Mouse (Mus musculus) CH12.LX (cell line): Measurements from ENCODE around the gene Rita1. TPM values are rescaled to one million over a fixed set of nuclear protein-coding genes. Genes with fewer than 3 reads are reported as not detected.

ENCODE experiments used
- DNase-seq: peaks from one replicate; pipeline ENCODE4 v3.0.0-alpha.2; 2013; ENCODE audit errors: extremely low read depth
- H3K27ac ChIP-seq: 2 replicates; pipeline ENCODE4 v1.5.1; 2012; ENCODE audit warnings: low read depth, mild to moderate bottlenecking, control low read depth, moderate library complexity; ENCODE audit not compliant: insufficient read depth
- H3K27me3 ChIP-seq: replicated peaks from 2 replicates; pipeline ENCODE3; 2012; ENCODE audit warnings: inconsistent platforms
- H3K36me3 ChIP-seq, 2 experiments: replicated peaks in 1 of 2; 2 replicates each; pipeline versions ENCODE3 to v1.6.1; 2012; ENCODE audit warnings: inconsistent platforms in 1 of 2, low read length in 1 of 2, mild to moderate bottlenecking in 1 of 2, mixed read lengths in 1 of 2, moderate library complexity in 1 of 2; ENCODE audit not compliant: control insufficient read depth in 1 of 2, insufficient read depth in 1 of 2
- H3K4me1 ChIP-seq, 2 experiments: 2 replicates each; pipeline ENCODE4 v1.6.1; 2012; ENCODE audit warnings: inconsistent platforms in 1 of 2, moderate library complexity in 1 of 2; ENCODE audit not compliant: insufficient read depth in 2 of 2, control insufficient read depth in 1 of 2
- H3K4me2 ChIP-seq: 2 replicates; pipeline ENCODE4 v1.6.1; 2012; ENCODE audit warnings: low read depth, mild to moderate bottlenecking, control low read depth; ENCODE audit not compliant: poor library complexity, insufficient read depth, severe bottlenecking
- H3K4me3 ChIP-seq, 3 experiments: fragments of 150-350 bp in 1 of 3; sonication (generic) in 1 of 3; replicated peaks in 1 of 3; 2 replicates each; pipeline versions ENCODE3 to v1.5.1; 2011 to 2012; ENCODE audit warnings: low read depth in 2 of 3, low read length in 2 of 3, mild to moderate bottlenecking in 2 of 3, moderate library complexity in 2 of 3, control low read depth in 1 of 3, improper control_type of control experiment in 1 of 3, inconsistent platforms in 1 of 3, mixed read lengths in 1 of 3; ENCODE audit not compliant: poor library complexity in 1 of 3
- H3K79me2 ChIP-seq: replicated peaks from 2 replicates; pipeline ENCODE4 v1.6.1; 2012; ENCODE audit warnings: mild to moderate bottlenecking, moderate library complexity; ENCODE audit not compliant: control insufficient read depth, poor library complexity, insufficient read depth, severe bottlenecking; ENCODE audit errors: extremely low read depth
- H3K9ac ChIP-seq: 2 replicates; pipeline ENCODE4 v1.6.1; 2012; ENCODE audit warnings: low read depth, mild to moderate bottlenecking, control low read depth, moderate library complexity; ENCODE audit not compliant: insufficient read depth
- H3K9me3 ChIP-seq: replicated peaks from 2 replicates; pipeline ENCODE3; 2012; ENCODE audit warnings: low read length, inconsistent platforms, mixed read lengths
- CHD2 ChIP-seq: IDR thresholded peaks from 2 replicates; pipeline ENCODE4 v1.6.1; 2011; ENCODE audit warnings: low read length, improper control_type of control experiment
- E2F4 ChIP-seq: IDR thresholded peaks from 2 replicates; pipeline ENCODE4 v1.6.1; 2011; ENCODE audit warnings: low read depth, low read length, improper control_type of control experiment; ENCODE audit not compliant: insufficient replicate concordance
- EP300 ChIP-seq: IDR thresholded peaks from 2 replicates; pipeline ENCODE4 v1.6.1; 2011; ENCODE audit warnings: low read length, improper control_type of control experiment
- ETS1 ChIP-seq: conservative IDR thresholded peaks from 2 replicates; pipeline ENCODE4 v1.6.1; 2012; ENCODE audit warnings: low read depth, mild to moderate bottlenecking, inconsistent platforms, low read length, improper control_type of control experiment, moderate library complexity
- JUN ChIP-seq: IDR thresholded peaks from 2 replicates; pipeline ENCODE4 v1.6.1; 2011; ENCODE audit warnings: low read depth, mild to moderate bottlenecking, low read length, improper control_type of control experiment, moderate library complexity; ENCODE audit not compliant: insufficient read depth
- JUND ChIP-seq: conservative IDR thresholded peaks from 2 replicates; pipeline ENCODE4 v1.6.1; 2011; ENCODE audit warnings: low read depth, low read length, improper control_type of control experiment
- KAT2A ChIP-seq: IDR thresholded peaks from 2 replicates; pipeline ENCODE4 v1.6.1; 2012; ENCODE audit warnings: low read length, improper control_type of control experiment, inconsistent platforms; ENCODE audit not compliant: insufficient replicate concordance
- MAFK ChIP-seq: IDR thresholded peaks from 2 replicates; pipeline ENCODE4 v1.6.1; 2011; ENCODE audit warnings: low read length, improper control_type of control experiment; ENCODE audit not compliant: insufficient replicate concordance
- MAZ ChIP-seq: IDR thresholded peaks from 2 replicates; pipeline ENCODE4 v1.6.1; 2012; ENCODE audit warnings: low read depth, mild to moderate bottlenecking, inconsistent platforms, low read length, improper control_type of control experiment, moderate library complexity
- MEF2A ChIP-seq: IDR thresholded peaks from 2 replicates; pipeline ENCODE4 v1.6.1; 2014; ENCODE audit warnings: low read depth, mild to moderate bottlenecking, inconsistent platforms, low read length, improper control_type of control experiment, borderline replicate concordance
- MXI1 ChIP-seq: IDR thresholded peaks from 2 replicates; pipeline ENCODE4 v1.6.1; 2011; ENCODE audit warnings: mild to moderate bottlenecking, low read depth, low read length, improper control_type of control experiment
- MYC ChIP-seq: IDR thresholded peaks from 2 replicates; pipeline ENCODE4 v1.6.1; 2011; ENCODE audit warnings: low read depth, mild to moderate bottlenecking, improper control_type of control experiment, low read length
- NELFE ChIP-seq: IDR thresholded peaks from 2 replicates; pipeline ENCODE4 v1.6.1; 2011; ENCODE audit warnings: low read depth, low read length, improper control_type of control experiment
- NRF1 ChIP-seq: IDR thresholded peaks from 2 replicates; pipeline ENCODE4 v1.6.1; 2014; ENCODE audit warnings: low read depth, mild to moderate bottlenecking, inconsistent platforms, low read length, improper control_type of control experiment, moderate library complexity
- PAX5 ChIP-seq: IDR thresholded peaks from 2 replicates; pipeline ENCODE4 v1.6.1; 2012; ENCODE audit warnings: low read length, inconsistent platforms, mixed read lengths
- POLR2A ChIP-seq: IDR thresholded peaks from 2 replicates; pipeline ENCODE4 v1.6.1; 2011; ENCODE audit warnings: low read depth, mild to moderate bottlenecking, improper control_type of control experiment, low read length
- RAD21 ChIP-seq: IDR thresholded peaks from 2 replicates; pipeline ENCODE4 v1.6.1; 2011; ENCODE audit warnings: low read depth, mild to moderate bottlenecking, low read length, improper control_type of control experiment, moderate library complexity
- RCOR1 ChIP-seq: conservative IDR thresholded peaks from 2 replicates; pipeline ENCODE4 v1.6.1; 2012; ENCODE audit warnings: low read depth, mild to moderate bottlenecking, inconsistent platforms, low read length, improper control_type of control experiment
- SIN3A ChIP-seq: IDR thresholded peaks from 2 replicates; pipeline ENCODE4 v1.6.1; 2012; ENCODE audit warnings: low read length, improper control_type of control experiment, inconsistent platforms
- SMC3 ChIP-seq: IDR thresholded peaks from 2 replicates; pipeline ENCODE4 v1.6.1; 2011; ENCODE audit warnings: low read depth, low read length, improper control_type of control experiment
- TBP ChIP-seq: conservative IDR thresholded peaks from 2 replicates; pipeline ENCODE4 v1.6.1; 2011; ENCODE audit warnings: low read depth, low read length, improper control_type of control experiment
- UBTF ChIP-seq: IDR thresholded peaks from 2 replicates; pipeline ENCODE4 v1.6.1; 2012; ENCODE audit warnings: low read depth, mild to moderate bottlenecking, inconsistent platforms, low read length, improper control_type of control experiment, moderate library complexity
- USF1 ChIP-seq: IDR thresholded peaks from 2 replicates; pipeline ENCODE4 v1.6.1; 2014; ENCODE audit warnings: low read depth, mild to moderate bottlenecking, inconsistent platforms, low read length, improper control_type of control experiment
- USF2 ChIP-seq: conservative IDR thresholded peaks from 2 replicates; pipeline ENCODE4 v1.6.1; 2011; ENCODE audit warnings: low read depth, low read length, improper control_type of control experiment
- ZC3H11A ChIP-seq: IDR thresholded peaks from 2 replicates; pipeline ENCODE4 v1.6.1; 2012; ENCODE audit warnings: low read depth, mild to moderate bottlenecking, inconsistent platforms, low read length, improper control_type of control experiment
- ZMIZ1 ChIP-seq: IDR thresholded peaks from 2 replicates; pipeline ENCODE4 v1.6.1; 2012; ENCODE audit warnings: low read depth, mild to moderate bottlenecking, inconsistent platforms, low read length, improper control_type of control experiment
- dilution Hi-C: fragments of 300-500 bp; cut with MboI; formaldehyde crosslinking; loops from 2 replicates; pipeline ENCODE4 v1.14.3; 2020; ENCODE audit warnings: low sequenced_read_pairs; ENCODE audit not compliant: extremely low pct_unique_long_range_greater_than_20kb, extremely low pct_ligation_motif_present
- in situ Hi-C: fragments of 300-500 bp; cut with MboI; formaldehyde crosslinking; loops from 3 replicates; pipeline ENCODE4 v1.14.3; 2019; ENCODE audit warnings: low sequenced_read_pairs, low pct_ligation_motif_present, low pct_unique_long_range_greater_than_20kb, mixed read lengths
- polyA plus RNA-seq: library from polyadenylated mRNA; unstranded; fragments of >175 nt; gene quantifications from 2 replicates; pipeline ENCODE4 v1.2.1, GENCODE M21; 2012; ENCODE audit warnings: low read depth; ENCODE audit not compliant: insufficient read length
- total RNA-seq, 2 experiments: library from RNA; depleted of rRNA; stranded (reverse); fragments of 300-350 nt in 1 of 2; fragments of >200 nt in 1 of 2; gene quantifications; 2 replicates each; pipeline ENCODE4 v1.2.3; 2012 to 2014

Rita1 gene
- total and polyA plus RNA-seq, 3 experiments, result 6.3 to 10.2 (median 7.3) TPM

DNA sequence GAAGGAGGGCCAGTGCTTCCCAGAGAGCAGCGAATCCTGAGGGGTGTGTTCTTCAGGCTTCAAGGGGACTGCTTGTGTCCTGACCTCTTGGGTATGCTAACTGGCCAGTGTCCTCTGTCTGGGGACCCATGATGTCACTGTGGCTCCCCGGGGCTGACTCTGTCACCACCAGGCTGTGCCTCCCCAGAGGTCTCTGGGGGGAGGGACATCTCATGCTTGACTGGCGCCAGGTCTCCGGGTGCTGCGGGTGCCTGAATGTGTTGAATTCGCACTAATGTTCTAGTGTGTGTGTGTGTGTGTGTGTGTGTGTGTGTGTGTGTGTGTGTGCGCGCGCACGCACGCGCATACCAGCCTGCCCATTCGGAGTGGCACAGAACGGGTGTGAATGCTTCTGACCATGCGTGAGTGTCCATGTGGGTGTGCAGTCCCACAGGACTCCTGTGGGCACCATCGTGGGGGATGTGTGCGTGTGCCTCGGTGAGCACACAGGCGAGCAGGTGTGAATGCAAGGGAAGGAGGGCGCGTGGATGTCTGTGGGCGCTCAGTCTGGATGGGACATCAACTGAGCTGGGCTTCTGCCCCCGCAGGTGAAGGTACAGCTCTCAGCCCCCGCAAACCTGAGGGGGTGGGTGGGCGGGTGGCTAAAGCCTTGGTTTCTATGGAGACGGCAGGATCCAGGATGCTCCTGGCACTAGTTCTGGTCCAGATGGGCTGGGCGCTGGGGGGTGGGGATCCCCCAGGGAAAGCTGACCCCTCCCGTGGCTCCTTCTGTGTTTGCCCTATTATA is 40.7 kb upstream of the Rita1 start:
- no peaks in the 10 kb centered on the region for H3K9me3 ChIP-seq
- no peak overlapping the region for H3K9ac ChIP-seq
- no peak for DNase-seq
- peaks cover 19 to 50% of the 10 kb centered on the region in 2 experiments for H3K4me1 ChIP-seq
- in situ Hi-C loops (no loop called here), dilution Hi-C loops (no loop called here)
- TF ChIP-seq ETS1 (no peak), KAT2A (no peak), POLR2A (no peak), USF2 (no peak), MEF2A (no peak), NRF1 (no peak), MXI1 (no peak), SIN3A (no peak), JUN (no peak), UBTF (no peak), PAX5 (no peak), NELFE (no peak), SMC3 (no peak), USF1 (no peak), MAFK (no peak), ZMIZ1 (no peak), E2F4 (no peak), EP300 (no peak), RCOR1 (no peak)
- H3K4me3 ChIP-seq, result no peak overlapping the region
- H3K27ac ChIP-seq, result no peak overlapping the region
- H3K36me3 ChIP-seq, result peaks cover 10 to 53% of the 10 kb centered on the region in 2 experiments
- no peak overlapping the region for H3K4me2 ChIP-seq
- no peaks in the 10 kb centered on the region for H3K27me3 ChIP-seq
- H3K79me2 ChIP-seq, result no peaks in the 10 kb centered on the region

DNA sequence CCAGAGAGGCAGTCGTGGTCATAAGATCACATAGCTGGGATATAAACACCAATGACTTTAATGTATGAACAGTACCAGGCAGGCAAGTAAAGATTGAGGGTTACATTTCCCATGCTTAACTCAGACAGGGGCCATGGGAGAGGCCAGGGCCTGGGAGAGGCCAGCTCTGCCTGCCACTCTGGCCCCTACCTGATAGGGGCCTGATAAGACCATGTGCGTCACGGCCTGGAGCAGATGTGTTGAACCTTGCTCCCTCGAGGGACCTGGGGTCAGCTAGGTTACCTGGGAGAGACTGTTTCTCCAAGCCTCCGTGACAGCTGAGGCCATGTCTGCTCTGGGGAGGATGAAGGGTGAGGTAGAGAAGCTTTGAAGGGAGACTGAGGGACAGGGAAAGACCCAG is 38.8 kb upstream of the Rita1 start:
- no peaks in the 10 kb centered on the region for H3K27me3 ChIP-seq
- no peak for DNase-seq
- peaks cover 24 to 60% of the 10 kb centered on the region in 2 experiments for H3K4me1 ChIP-seq
- H3K9me3 ChIP-seq, result no peaks in the 10 kb centered on the region
- peaks cover 10 to 34% of the 10 kb centered on the region in 2 experiments for H3K36me3 ChIP-seq
- dilution Hi-C loops, result no loop called here
- no peak overlapping the region for H3K4me2 ChIP-seq
- TF ChIP-seq NRF1 (no peak), ZC3H11A (no peak), MYC (no peak), NELFE (no peak), USF2 (no peak), TBP (no peak), CHD2 (no peak), JUND (no peak), RAD21 (no peak), SMC3 (no peak), MAZ (no peak), KAT2A (no peak), MXI1 (no peak)
- no peak overlapping the region for H3K4me3 ChIP-seq
- H3K27ac ChIP-seq, result no peak overlapping the region
- in situ Hi-C loops, result no loop called here
- H3K9ac ChIP-seq, result no peak overlapping the region
- H3K79me2 ChIP-seq, result no peaks in the 10 kb centered on the region
